Mouse (Mus musculus) heart, postnatal 0 days (tissue): Measurements from ENCODE around the gene Olfr1395. TPM values are rescaled to one million over a fixed set of nuclear protein-coding genes. Genes with fewer than 3 reads are reported as not detected.

Experiments used
- ATAC-seq: fragments of 200-750 bp; cut with Nextera tagmentation; 2 replicates; pipeline ENCODE4 v1.8.0; 2017; ENCODE audit warnings: low read depth, moderate number of reproducible peaks, moderate library complexity; ENCODE audit not compliant: insufficient read depth
- DNase-seq: peaks from one replicate; pipeline ENCODE4 v3.0.0-alpha.2; 2016; ENCODE audit warnings: low spot score
- H3K27ac ChIP-seq: fragments of 300-500 bp; sonication (generic); 2 replicates; pipeline ENCODE4 v1.5.1; 2014; ENCODE audit warnings: low read depth, mild to moderate bottlenecking
- H3K27me3 ChIP-seq: fragments of 300-500 bp; sonication (generic); 2 replicates; pipeline ENCODE4 v1.6.1; 2014; ENCODE audit warnings: low read length, mixed read lengths; ENCODE audit not compliant: control insufficient read depth, insufficient read depth
- H3K36me3 ChIP-seq: fragments of 300-500 bp; sonication (generic); replicated peaks from 2 replicates; pipeline ENCODE4 v1.6.1; 2014; ENCODE audit warnings: low read length, mixed read lengths; ENCODE audit not compliant: control insufficient read depth, insufficient read depth
- H3K4me1 ChIP-seq: fragments of 300-500 bp; sonication (generic); 2 replicates; pipeline ENCODE4 v1.6.1; 2014; ENCODE audit warnings: antibody characterized with exemption; ENCODE audit not compliant: control insufficient read depth, insufficient read depth
- H3K4me2 ChIP-seq: fragments of 300-500 bp; sonication (generic); 2 replicates; pipeline ENCODE4 v1.6.1; 2014; ENCODE audit warnings: low read depth, mild to moderate bottlenecking, low read length, moderate library complexity
- H3K4me3 ChIP-seq: fragments of 300-500 bp; sonication (generic); 2 replicates; pipeline ENCODE4 v1.5.1; 2014; ENCODE audit warnings: low read depth, low read length
- H3K9ac ChIP-seq: fragments of 300-500 bp; sonication (generic); replicated peaks from 2 replicates; pipeline ENCODE4 v1.6.1; 2014; ENCODE audit warnings: low read depth, low read length, mixed read lengths
- H3K9me3 ChIP-seq: fragments of 300-500 bp; sonication (generic); replicated peaks from 2 replicates; pipeline ENCODE4 v1.6.1; 2016; ENCODE audit warnings: low read length; ENCODE audit not compliant: control insufficient read depth
- CTCF ChIP-seq: IDR thresholded peaks from 2 replicates; pipeline ENCODE4 v1.5.1; 2016; ENCODE audit warnings: antibody characterized with exemption, control low read depth, low read depth
- EP300 ChIP-seq: IDR thresholded peaks from 2 replicates; pipeline ENCODE4 v1.6.1; 2016; ENCODE audit warnings: antibody characterized with exemption, low read depth
- WGBS: fragments of 180-500 bp; shearing (Covaris S2); extraction: QIAGEN DNeasy Blood & Tissue Kit; methylation state at CpG from one replicate; pipeline ENCODE4 v1.1.7; 2014; 5-methylcytosine and 5-hydroxymethylcytosine counted together
- polyA plus RNA-seq: library from polyadenylated mRNA; unstranded; fragments of >200 nt; fragmentation: Nextera tagmentation; extraction: Ambion mirVana; gene quantifications from 2 replicates; pipeline ENCODE4 v1.2.1, GENCODE M21; 2015
- total RNA-seq: library from RNA; depleted of rRNA; stranded (reverse); fragments of >200 nt; gene quantifications from 2 replicates; pipeline ENCODE4 v1.2.3, GENCODE M21; 2014; ENCODE audit warnings: low replicate concordance; rRNA removed

Olfr1395 gene
- total RNA-seq: not detected in 2 replicates
- polyA plus RNA-seq: not detected in 2 replicates

- Histone ChIP-seq H3K27ac (no peak within 1 kb of the TSS), H3K4me1 (no peaks in the 10 kb centered on the region), H3K36me3 (no peaks in the 10 kb centered on the region), H3K27me3 (no peaks in the 10 kb centered on the region), H3K4me3 (no peak within 1 kb of the TSS), H3K9me3 (no peaks in the 10 kb centered on the region), H3K4me2 (no peak within 1 kb of the TSS), H3K9ac (no peak within 1 kb of the TSS)
- TF ChIP-seq CTCF: no peak
- TF ChIP-seq EP300: no peak
- 83% methylated on average over 6 of the region's 6 CpGs for WGBS
- DNase-seq (no peak), ATAC-seq (no peak)
Observed at GRCm38 (mm10) chr11:49141974-49142373, at the start of gene Olfr1395. Gene Olfr1395, plus strand, starts transcription at chr11:49142274.

GRCm38 (mm10) chr11:49092786-49093185 lies 49.3 kb upstream of the Olfr1395 start:
- Histone ChIP-seq H3K9ac (no peak overlapping the region), H3K4me1 (no peaks in the 10 kb centered on the region), H3K4me2 (no peak overlapping the region), H3K27me3 (no peaks in the 10 kb centered on the region), H3K36me3 (no peaks in the 10 kb centered on the region), H3K9me3 (no peaks in the 10 kb centered on the region), H3K4me3 (no peak overlapping the region), H3K27ac (no peak overlapping the region)
- ATAC-seq: no peak
- no peak for DNase-seq
- no peak for TF ChIP-seq EP300
- no peak for TF ChIP-seq CTCF
- WGBS: 63% methylated on average over 2 of the region's 2 CpGs

GRCm38 (mm10) chr11:49093861-49094660 lies 48.0 kb upstream of the Olfr1395 start:
- TF ChIP-seq EP300 (no peak), CTCF (no peak)
- Histone ChIP-seq H3K4me2 (no peak overlapping the region), H3K4me1 (no peaks in the 10 kb centered on the region), H3K36me3 (no peaks in the 10 kb centered on the region), H3K4me3 (no peak overlapping the region), H3K27me3 (no peaks in the 10 kb centered on the region), H3K27ac (peak overlapping the region; percentile 36; the same call in 1 of the 2 replicates), H3K9ac (no peak overlapping the region), H3K9me3 (no peaks in the 10 kb centered on the region)
- WGBS: 75% methylated on average over 6 of the region's 6 CpGs
- ATAC-seq (no peak), DNase-seq (no peak)

GRCm38 (mm10) chr11:49095367-49095766 lies 46.7 kb upstream of the Olfr1395 start:
- WGBS: 80% methylated on average over 4 of the region's 4 CpGs
- ATAC-seq (no peak), DNase-seq (no peak)
- Histone ChIP-seq H3K36me3 (no peaks in the 10 kb centered on the region), H3K4me3 (no peak overlapping the region), H3K27ac (no peak overlapping the region), H3K9me3 (no peaks in the 10 kb centered on the region), H3K4me1 (no peaks in the 10 kb centered on the region), H3K27me3 (no peaks in the 10 kb centered on the region), H3K9ac (no peak overlapping the region), H3K4me2 (no peak overlapping the region)
- no peak for TF ChIP-seq CTCF
- TF ChIP-seq EP300: no peak

- H3K9ac ChIP-seq: no peak overlapping the region
- no peaks in the 10 kb centered on the region for H3K9me3 ChIP-seq
- DNase-seq (no peak), ATAC-seq (no peak)
- H3K27me3 ChIP-seq: no peaks in the 10 kb centered on the region
- no peak overlapping the region for H3K4me2 ChIP-seq
- WGBS: 69% methylated on average over 3 of the region's 3 CpGs
- H3K27ac ChIP-seq: no peak overlapping the region
- H3K4me1 ChIP-seq: no peaks in the 10 kb centered on the region
- no peak overlapping the region for H3K4me3 ChIP-seq
- H3K36me3 ChIP-seq: no peaks in the 10 kb centered on the region
- TF ChIP-seq EP300 (no peak), CTCF (no peak)
Observed at GRCm38 (mm10) chr11:49100409-49100808, 41.7 kb upstream of the Olfr1395 start.
